Mouse (Mus musculus) splenic B cell, adult 2 months (primary cell): Measurements from ENCODE around the gene Gins3.

Experiments used
- DNase-seq: peaks from one replicate; pipeline ENCODE4 v3.0.0-alpha.2; 2011; ENCODE audit warnings: low read depth, low spot score
- H3K27me3 ChIP-seq: 2 replicates; pipeline ENCODE4 v1.6.1; 2012; ENCODE audit warnings: mild to moderate bottlenecking, low read length, moderate library complexity, mixed read lengths; ENCODE audit not compliant: control insufficient read depth, poor library complexity, insufficient read depth, severe bottlenecking
- H3K36me3 ChIP-seq: 2 replicates; pipeline ENCODE4 v1.6.1; 2012; ENCODE audit warnings: mild to moderate bottlenecking, low read length, moderate library complexity, mixed read lengths; ENCODE audit not compliant: control insufficient read depth, poor library complexity, insufficient read depth, severe bottlenecking

Gene Gins3

DNA sequence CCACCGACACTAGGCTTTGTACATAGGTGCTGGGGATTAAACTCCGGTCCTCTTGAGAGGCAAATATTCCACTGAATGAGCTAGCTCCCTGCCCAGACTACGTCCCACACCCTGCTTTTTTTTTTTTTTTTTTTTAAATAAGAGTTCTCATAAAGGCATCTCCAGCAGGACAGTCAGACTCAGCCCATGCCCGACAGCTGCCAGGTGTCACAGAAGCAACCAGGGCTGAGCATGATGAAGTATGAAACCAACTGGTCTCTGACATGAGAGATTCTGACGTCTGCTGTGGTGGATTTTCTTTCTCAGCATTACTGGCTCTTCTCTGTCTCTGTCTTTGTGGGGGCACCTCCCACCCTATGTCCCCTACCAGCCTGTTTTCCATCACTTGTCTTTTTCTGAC is 21.5 kb upstream of the Gins3 start:
- Histone ChIP-seq H3K27me3 (no peaks in the 10 kb centered on the region), H3K36me3 (no peaks in the 10 kb centered on the region)
- DNase-seq = no peak

DNA sequence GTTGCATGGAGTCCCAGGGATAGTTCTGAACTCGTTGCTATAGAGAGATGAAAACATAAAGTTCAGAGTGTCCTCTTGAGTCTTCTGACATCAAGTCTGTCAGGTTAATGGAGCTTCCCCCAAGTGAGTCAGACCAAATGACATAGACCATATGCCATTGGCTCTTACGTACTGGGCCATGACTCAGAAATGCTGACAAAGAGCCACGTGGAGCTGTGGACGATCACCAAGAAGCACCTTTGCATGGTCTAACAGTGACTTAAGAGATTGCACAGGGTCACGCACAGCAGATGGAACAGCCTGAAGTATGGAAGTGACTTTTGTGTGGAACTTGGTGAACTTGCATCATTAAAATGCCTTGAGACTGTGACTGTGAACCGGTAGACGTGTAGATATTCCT is 16.9 kb upstream of the Gins3 start:
- no peak for DNase-seq
- H3K36me3 ChIP-seq = no peaks in the 10 kb centered on the region

DNA sequence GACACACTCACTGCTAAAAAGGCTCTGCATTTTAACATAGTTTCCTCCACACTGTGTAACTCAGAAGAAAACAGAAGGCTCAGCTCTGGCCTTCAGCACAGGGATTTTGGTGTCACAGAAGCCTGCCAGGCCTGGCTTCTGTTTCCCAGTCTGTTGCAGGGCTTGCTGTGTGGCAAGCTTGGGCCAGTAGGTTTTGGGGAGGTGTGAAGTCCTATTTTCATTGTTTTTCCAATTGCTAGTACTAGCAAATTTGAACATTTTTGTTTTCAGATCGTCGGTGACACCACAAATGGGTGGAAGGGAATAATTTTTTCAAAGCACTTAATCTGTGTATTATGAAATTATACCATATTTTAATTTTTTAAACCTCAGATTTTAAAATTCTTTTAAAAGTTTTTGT is 13.2 kb upstream of the Gins3 start:
- Histone ChIP-seq H3K27me3 (no peaks in the 10 kb centered on the region), H3K36me3 (no peaks in the 10 kb centered on the region)
- no peak for DNase-seq

More for the DNA sequence above, 16.9 kb upstream of the Gins3 start:
- no peaks in the 10 kb centered on the region for H3K27me3 ChIP-seq

DNA sequence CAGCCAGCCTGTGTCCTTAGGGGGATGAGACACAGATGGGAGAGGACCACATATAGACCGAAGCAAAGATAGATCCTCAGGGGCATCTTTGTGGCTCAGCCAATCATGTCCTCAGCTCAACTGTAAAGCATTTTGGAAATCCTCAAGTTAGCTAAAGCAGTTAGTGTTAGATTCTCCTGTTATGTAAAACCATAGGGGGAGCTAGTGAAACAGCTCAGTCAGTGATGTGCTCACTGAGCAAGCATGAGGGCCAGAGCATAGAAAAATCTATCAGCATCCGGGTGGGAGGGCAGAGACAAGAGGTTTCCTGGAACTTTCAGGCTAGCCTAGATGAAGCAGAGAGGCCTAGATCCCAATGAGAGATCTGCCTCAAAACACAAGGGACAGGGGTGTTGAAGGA is 8.4 kb upstream of the Gins3 start:
- Histone ChIP-seq H3K36me3 (no peaks in the 10 kb centered on the region), H3K27me3 (no peaks in the 10 kb centered on the region)
- no peak for DNase-seq

DNA sequence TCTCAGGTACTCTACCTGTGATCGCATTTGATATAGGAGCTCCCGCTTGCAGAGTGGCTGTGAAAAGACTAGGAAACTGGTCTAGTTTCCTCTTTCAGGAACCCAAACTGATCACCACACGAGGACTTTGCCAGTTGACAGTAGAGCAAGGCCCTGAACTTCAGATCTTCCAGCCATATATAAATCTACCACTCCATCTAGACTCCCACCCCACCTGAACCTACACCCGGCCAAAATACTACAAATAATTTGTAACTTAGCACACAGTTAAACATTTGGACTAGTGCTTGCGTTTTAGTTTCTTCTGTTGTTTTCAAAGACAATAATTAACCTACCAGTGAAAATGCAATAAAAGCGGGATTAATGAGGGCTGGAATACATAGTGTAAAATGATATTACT is 413 bp upstream of the Gins3 start:
- Histone ChIP-seq H3K27me3 (no peaks in the 10 kb centered on the region), H3K36me3 (no peaks in the 10 kb centered on the region)
- DNase-seq = no peak

DNA sequence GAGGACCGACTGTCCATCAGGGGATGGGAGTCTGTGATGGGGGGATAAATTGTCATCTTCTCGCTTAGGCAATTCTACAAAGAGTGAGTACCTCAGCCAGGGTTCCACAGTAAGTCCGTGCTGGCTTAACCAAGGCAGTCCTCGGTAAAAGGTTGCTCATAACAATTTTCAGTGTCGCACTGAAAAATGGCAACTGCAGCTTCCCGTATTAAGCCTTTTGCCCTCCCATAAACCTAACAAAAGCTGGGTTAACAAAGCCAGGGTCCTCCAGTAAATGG is 749 bp downstream of the Gins3 start:
- H3K27me3 ChIP-seq = no peaks in the 10 kb centered on the region
- H3K36me3 ChIP-seq = no peaks in the 10 kb centered on the region
- DNase-seq = no peak

DNA sequence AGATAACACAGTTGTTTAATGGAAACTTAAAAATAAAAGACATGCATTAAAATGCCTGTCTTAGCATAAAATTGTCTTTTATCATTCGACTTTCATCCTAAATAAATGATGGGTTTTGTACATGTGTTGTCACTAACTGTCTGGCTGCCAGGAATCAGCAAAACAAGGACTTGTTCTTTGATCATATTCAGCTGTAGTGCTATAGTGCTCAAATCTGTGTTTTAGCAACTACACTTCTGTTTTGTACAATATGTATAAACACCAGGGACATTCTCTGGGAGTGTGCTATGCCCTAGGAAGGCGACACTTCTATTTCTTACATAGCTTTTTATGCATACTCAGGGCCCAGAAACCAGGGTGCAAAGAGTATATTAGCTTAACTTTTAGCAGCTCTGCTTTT is 11.7 kb downstream of the Gins3 start:
- DNase-seq = no peak
- Histone ChIP-seq H3K36me3 (0 out of 2 replicates have a peak, but pooled peaks cover 1% of the 10 kb centered on the region), H3K27me3 (no peaks in the 10 kb centered on the region)

DNA sequence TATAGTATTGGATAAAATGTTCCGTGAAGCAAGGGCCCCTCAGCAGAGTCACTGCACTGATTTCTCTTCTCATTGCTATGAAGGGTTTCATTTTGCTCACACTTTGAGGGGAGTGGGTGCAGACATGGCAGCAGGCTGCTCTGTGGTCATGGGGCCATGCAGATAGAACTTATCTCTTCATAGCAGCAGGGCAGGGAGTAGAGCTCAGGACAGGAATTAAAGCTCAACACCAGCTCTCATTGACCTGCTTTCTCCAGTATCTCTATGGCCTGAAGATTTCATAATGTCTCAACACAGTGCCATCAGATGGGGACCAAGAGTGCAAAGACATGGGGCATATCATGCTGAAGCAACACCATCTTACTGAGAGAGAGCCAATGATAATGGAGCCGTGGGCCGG is 15.0 kb downstream of the Gins3 start:
- DNase-seq = no peak
- Histone ChIP-seq H3K36me3 (0 out of 2 replicates have a peak, but pooled peaks cover 1% of the 10 kb centered on the region), H3K27me3 (no peaks in the 10 kb centered on the region)

DNA sequence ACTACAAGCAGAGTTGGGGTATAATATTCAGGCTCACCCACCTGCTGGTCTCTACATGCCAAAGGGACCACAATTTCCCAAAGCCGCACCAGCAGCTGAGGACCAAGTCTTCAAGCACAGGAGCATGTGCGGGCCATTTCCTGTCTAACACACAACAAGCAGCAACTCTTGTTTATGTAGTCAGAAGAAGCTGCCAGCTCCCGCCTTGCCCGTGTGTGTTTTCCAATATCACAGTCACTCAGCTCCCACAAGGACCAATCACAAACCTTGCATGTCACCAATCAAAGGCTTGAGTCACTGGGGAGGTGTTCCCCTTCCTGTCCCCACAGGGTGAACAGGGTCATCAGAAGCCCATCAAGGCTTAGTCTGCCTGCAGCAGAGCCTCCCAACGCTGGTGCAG is 20.1 kb downstream of the Gins3 start:
- Histone ChIP-seq H3K27me3 (no peaks in the 10 kb centered on the region), H3K36me3 (no peaks in the 10 kb centered on the region)
- no peak for DNase-seq

DNA sequence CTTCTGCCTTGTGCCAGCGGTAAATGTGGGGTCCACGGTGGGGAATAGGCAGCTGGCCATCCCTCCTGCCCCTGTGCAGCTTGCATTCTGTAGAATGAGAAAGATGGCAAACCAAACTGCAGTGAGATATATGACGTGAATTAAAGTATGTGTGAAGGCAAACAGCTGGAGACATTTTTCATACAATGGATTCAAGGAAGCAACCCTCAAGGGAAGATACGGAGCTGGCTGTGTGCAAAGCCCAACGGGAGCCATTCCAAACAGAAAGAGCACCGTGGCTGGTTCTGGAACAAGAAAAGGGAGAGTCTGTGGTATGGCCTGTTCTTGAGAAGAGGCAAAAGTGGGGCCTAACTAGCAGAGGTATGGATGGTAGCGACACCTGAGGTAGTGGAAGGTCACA is 22.6 kb downstream of the Gins3 start:
- H3K27me3 ChIP-seq = no peaks in the 10 kb centered on the region
- H3K36me3 ChIP-seq = no peaks in the 10 kb centered on the region
- no peak for DNase-seq

DNA sequence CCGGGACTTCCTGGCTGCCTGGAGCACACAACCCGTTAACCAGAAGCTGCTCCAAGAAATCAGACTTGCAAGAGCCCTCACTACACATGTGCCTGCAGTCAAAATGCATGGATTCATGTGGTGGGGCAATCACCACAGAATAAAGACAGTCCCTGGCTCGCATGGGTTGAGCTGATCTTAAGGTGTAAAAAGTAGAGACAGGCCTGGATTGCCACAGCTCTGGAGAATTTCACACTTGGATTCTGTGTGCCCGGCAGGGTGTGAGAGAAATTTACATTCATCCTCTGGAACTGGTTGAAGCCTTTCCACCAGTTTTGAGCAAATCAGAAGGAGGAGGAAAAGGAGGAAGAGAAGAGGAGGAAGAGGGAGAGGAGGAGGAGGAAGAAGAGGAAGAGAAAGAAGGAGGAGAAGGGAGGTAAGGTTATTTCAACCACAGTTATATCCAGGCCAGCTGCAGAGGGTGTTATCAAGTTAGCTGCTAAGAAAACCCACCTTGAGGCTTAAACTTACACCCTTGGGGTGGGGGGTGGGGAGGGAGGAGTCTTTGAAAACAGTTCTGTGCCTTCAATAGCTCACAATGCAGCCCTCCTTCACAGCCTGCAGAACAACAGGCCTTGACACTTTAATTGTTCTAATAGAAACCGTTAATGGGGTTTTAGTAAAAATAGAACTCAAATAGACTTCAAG is 23.2 kb downstream of the Gins3 start:
- DNase-seq = no peak
- Histone ChIP-seq H3K27me3 (no peaks in the 10 kb centered on the region), H3K36me3 (no peaks in the 10 kb centered on the region)

DNA sequence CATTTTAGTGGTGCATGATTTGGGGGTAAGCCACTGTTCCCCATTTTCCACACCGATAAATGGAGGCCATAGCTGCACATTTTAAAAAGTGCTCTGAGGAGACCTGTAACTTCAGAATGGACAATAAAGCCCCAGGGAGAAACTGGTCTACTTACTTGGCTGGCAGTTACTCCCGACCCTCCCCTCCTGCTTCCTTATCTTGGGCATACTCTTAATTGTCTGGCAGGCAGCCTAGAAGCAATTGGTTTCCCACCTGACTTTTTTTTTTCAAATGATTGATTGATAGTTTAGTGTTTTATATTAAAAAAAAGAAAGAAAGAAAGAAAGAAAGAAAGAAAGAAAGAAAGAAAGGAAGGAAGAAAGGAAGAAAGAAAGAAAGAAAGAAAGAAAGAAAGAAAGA is 24.3 kb downstream of the Gins3 start:
- DNase-seq = no peak
- no peaks in the 10 kb centered on the region for H3K27me3 ChIP-seq
- H3K36me3 ChIP-seq = no peaks in the 10 kb centered on the region

DNA sequence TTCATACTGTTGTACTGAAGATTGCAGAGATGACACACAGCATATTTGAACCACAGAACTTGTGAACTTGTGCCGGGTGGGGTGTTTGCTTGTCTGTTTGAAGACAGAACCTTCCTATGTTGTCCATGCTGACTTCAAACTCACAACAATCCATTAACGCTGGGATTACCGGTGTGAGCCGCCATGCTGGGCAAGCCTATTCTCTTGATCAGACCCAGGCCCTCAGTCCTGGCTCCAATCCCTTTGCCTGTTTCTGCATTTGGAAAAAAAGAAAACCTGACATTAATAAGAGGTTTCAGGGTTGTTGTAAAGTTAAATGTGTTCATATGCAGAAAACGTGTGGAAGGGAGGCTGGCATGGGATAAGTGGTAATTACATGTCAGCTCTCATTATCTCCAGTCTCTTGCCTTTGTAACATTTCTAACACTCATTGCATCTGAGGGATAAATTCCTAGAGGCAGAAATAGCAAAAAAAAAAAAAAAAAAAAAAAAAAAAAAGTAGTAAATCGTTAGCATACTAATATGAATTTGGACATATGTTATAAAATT is 27.2 kb downstream of the Gins3 start:
- DNase-seq = no peak
- Histone ChIP-seq H3K27me3 (no peaks in the 10 kb centered on the region), H3K36me3 (no peaks in the 10 kb centered on the region)

DNA sequence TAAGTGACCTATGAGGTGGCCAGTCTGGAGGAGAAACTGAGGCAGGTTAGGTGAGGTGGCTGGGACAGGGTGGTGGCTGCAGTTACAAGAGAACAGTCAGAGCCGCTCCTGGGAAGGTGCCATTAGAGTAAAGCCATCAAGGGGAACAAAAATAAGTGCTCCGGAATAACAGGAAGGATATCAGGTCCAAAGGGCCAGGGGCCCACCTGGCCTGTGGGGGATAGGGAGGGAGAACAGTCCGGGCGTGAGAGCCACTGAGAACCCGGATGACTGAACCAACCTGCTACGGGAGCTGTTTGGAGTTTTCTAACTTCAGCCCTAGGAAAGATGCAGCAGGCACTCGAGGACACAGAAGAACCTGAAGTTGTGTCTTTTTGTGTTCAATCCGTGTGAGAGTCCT is 27.8 kb downstream of the Gins3 start:
- H3K27me3 ChIP-seq = no peaks in the 10 kb centered on the region
- DNase-seq = no peak
- H3K36me3 ChIP-seq = no peaks in the 10 kb centered on the region

DNA sequence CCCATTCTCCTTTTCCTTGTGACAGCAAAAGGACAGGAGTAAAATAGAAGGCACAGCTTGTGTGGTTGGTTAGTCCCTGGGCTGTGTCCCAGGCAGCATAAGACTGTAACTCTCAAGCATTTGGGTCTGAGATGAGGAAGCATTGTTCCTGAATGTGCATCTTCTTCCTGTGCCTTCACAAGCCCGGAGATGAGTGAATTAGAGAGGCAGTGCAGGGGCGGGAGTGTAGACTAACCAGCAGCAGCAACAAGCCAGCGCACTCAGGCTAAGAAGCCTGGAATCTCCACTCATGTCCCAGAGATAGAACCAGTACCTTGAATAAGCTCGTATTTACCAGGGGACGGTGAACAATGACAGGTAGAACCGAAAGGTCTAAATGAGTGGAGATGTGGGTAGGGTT is 28.3 kb downstream of the Gins3 start:
- no peak for DNase-seq
- Histone ChIP-seq H3K27me3 (no peaks in the 10 kb centered on the region), H3K36me3 (no peaks in the 10 kb centered on the region)

DNA sequence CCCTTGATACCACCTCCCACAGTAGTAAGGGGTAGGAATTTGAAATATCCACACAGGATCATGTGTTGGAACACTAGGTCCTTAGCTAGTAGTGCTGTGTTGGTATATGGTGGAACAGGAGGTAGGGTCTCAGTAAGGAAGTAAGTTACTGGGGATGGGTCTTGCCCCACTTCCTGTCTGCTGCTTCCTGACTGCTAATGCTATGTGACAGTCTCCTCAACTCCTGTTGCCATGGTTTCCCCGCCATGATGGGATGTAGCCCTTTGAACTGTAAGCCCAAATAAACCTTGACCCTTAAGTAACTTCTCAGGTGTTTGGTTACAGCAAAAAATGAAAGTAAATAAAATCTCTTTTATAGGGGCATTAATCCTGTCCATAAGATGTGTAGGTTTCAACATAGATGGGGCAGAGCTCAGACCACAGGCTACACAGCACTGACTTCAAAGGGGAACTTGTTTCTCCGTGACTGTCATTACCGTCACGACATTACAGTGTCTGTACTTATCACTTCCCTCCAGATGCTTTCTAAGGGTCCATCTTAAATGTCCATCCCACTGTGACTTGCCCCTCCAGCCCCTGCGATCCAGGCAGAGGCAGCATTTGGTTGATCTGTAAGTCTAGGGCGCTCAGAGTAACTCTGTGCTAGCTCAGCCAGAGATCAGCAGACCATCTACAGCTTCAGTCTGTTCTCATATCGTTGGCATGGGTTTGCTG is 29.8 kb downstream of the Gins3 start:
- Histone ChIP-seq H3K36me3 (no peaks in the 10 kb centered on the region), H3K27me3 (no peaks in the 10 kb centered on the region)
- DNase-seq = no peak
